ENCODE assay signal across 10 mouse cellular contexts in genomic region chr7:139806175-139806601, GRCm38 (mm10). TPM values are rescaled to one million over a fixed set of nuclear protein-coding genes. Genes with fewer than 3 reads are reported as not detected.
DNase-seq lines count a peak whose midpoint lies in the region; ATAC-seq and TF ChIP-seq lines count a peak whose summit lies in the region.
"Had no signal": no experiment of that assay in that cellular context is flagged by ENCODE, and none has a peak within 500 bp of the region (broad histone marks: within the 10 kb centered on the region; RNA-seq: fewer than 3 reads in every experiment).

No protein-coding gene starts in this region.

- H3K27me3 ChIP-seq in midbrain, embryonic 14.5 days (ENCODE audit: control insufficient read depth, insufficient read depth, low read length): no peaks in the 10 kb centered on the region
- no peaks in the 10 kb centered on the region for H3K27me3 ChIP-seq in midbrain, embryonic 11.5 days (ENCODE audit: control insufficient read depth, insufficient read depth, low read length)
- no peaks in the 10 kb centered on the region for H3K27me3 ChIP-seq in hindbrain, postnatal 0 days (ENCODE audit: insufficient read depth, low read length)
- H3K27me3 ChIP-seq in stomach, postnatal 0 days (ENCODE audit: control insufficient read depth, insufficient read depth, low read length): no peaks in the 10 kb centered on the region

- ATAC-seq in midbrain, embryonic 14.5 days (ENCODE audit: low FRiP score, low TSS enrichment): no peak
- no peak for ATAC-seq in midbrain, embryonic 11.5 days (ENCODE audit: low FRiP score)
- peak; percentile 59; the same call in 1 of the 2 replicates for ATAC-seq in hindbrain, postnatal 0 days
- ATAC-seq in stomach, postnatal 0 days (ENCODE audit: low FRiP score, low TSS enrichment): no peak

- H3K4me3 ChIP-seq in midbrain, embryonic 14.5 days (replicated peaks; ENCODE audit: low read depth, low read length): no peak overlapping the region
- no peak overlapping the region for H3K4me3 ChIP-seq in midbrain, embryonic 11.5 days (ENCODE audit: low read depth, low read length)
- H3K4me3 ChIP-seq in hindbrain, postnatal 0 days (ENCODE audit: low read length): no peak overlapping the region
- no peak overlapping the region for H3K4me3 ChIP-seq in stomach, postnatal 0 days (ENCODE audit: low read depth, low read length)

- DNase-seq in cerebellum, postnatal 10 days: peak; percentile 43 to 66
- DNase-seq in cerebellum, postnatal 36 days: no peak
- DNase-seq in midbrain, embryonic 14.5 days: peak; percentile 46
- DNase-seq in midbrain, embryonic 11.5 days (ENCODE audit: low spot score, missing footprints): no peak
- DNase-seq in hindbrain, postnatal 0 days (ENCODE audit: low spot score): peak; percentile 44
- DNase-seq in right cerebral cortex, postnatal 25 days: peak; percentile 31
- no peak for DNase-seq in stomach, postnatal 0 days (ENCODE audit: low spot score)
- no peak for DNase-seq in testis, postnatal 10 days (ENCODE audit: low spot score)
- DNase-seq: kidney, postnatal 4 days had no signal

- WGBS in midbrain, embryonic 14.5 days: 17% methylated on average over 8 of the region's 8 CpGs
- WGBS in midbrain, embryonic 11.5 days: 56% methylated on average over 8 of the region's 8 CpGs
- WGBS in hindbrain, postnatal 0 days: 13% methylated on average over 8 of the region's 8 CpGs
- 56% methylated on average over 8 of the region's 8 CpGs for WGBS in stomach, postnatal 0 days

- H3K4me2 ChIP-seq in midbrain, embryonic 14.5 days (ENCODE audit: low read length): no peak overlapping the region
- H3K4me2 ChIP-seq in midbrain, embryonic 11.5 days: no peak overlapping the region
- H3K4me2 ChIP-seq in hindbrain, postnatal 0 days (ENCODE audit: low read depth, low read length): no peak overlapping the region
- no peak overlapping the region for H3K4me2 ChIP-seq in stomach, postnatal 0 days (replicated peaks; ENCODE audit: low read depth)

- no peaks in the 10 kb centered on the region for H3K9me3 ChIP-seq in midbrain, embryonic 14.5 days (ENCODE audit: control insufficient read depth, low read length)
- H3K9me3 ChIP-seq in midbrain, embryonic 11.5 days (ENCODE audit: control insufficient read depth, low read length): no peaks in the 10 kb centered on the region
- no peaks in the 10 kb centered on the region for H3K9me3 ChIP-seq in hindbrain, postnatal 0 days (ENCODE audit: low read length)
- H3K9me3 ChIP-seq in stomach, postnatal 0 days (ENCODE audit: control insufficient read depth, low read length): no peaks in the 10 kb centered on the region

- no peak overlapping the region for H3K27ac ChIP-seq in midbrain, embryonic 14.5 days (replicated peaks; ENCODE audit: low read depth, low read length)
- H3K27ac ChIP-seq in midbrain, embryonic 11.5 days (ENCODE audit: low read depth, low read length): no peak overlapping the region
- H3K27ac ChIP-seq in hindbrain, postnatal 0 days: no peak overlapping the region
- H3K27ac ChIP-seq in stomach, postnatal 0 days (replicated peaks): no peak overlapping the region

- H3K4me1 ChIP-seq in midbrain, embryonic 14.5 days (ENCODE audit: control insufficient read depth, insufficient read depth, low read length): peaks cover 6% of the 10 kb centered on the region; the same call in 1 of the 2 replicates
- peaks cover 3% of the 10 kb centered on the region for H3K4me1 ChIP-seq in midbrain, embryonic 11.5 days (ENCODE audit: control insufficient read depth, insufficient read depth, low read length)
- H3K4me1 ChIP-seq in hindbrain, postnatal 0 days (ENCODE audit: insufficient read depth, low read length): peaks cover 8% of the 10 kb centered on the region
- H3K4me1 ChIP-seq in stomach, postnatal 0 days (replicated peaks; ENCODE audit: control insufficient read depth, insufficient read depth): no peaks in the 10 kb centered on the region

- TF ChIP-seq EP300 in stomach, postnatal 0 days (optimal IDR thresholded peaks at IDR 0.05): no peak

- H3K9ac ChIP-seq in midbrain, embryonic 14.5 days (replicated peaks; ENCODE audit: low read length): no peak overlapping the region
- no peak overlapping the region for H3K9ac ChIP-seq in midbrain, embryonic 11.5 days (ENCODE audit: low read length)
- H3K9ac ChIP-seq in hindbrain, postnatal 0 days (replicated peaks; ENCODE audit: low read length): no peak overlapping the region
- H3K9ac ChIP-seq in stomach, postnatal 0 days (ENCODE audit: low read length): no peak overlapping the region

- TF ChIP-seq CTCF in hindbrain, postnatal 0 days (IDR thresholded peaks at IDR 0.05; ENCODE audit: low read depth): no peak
- TF ChIP-seq CTCF in stomach, postnatal 0 days (IDR thresholded peaks at IDR 0.05; ENCODE audit: low read depth): no peak

- H3K36me3 ChIP-seq in midbrain, embryonic 14.5 days (ENCODE audit: control insufficient read depth, insufficient read depth, low read length): no peaks in the 10 kb centered on the region
- H3K36me3 ChIP-seq in midbrain, embryonic 11.5 days (ENCODE audit: control insufficient read depth, insufficient read depth, low read length): no peaks in the 10 kb centered on the region
- no peaks in the 10 kb centered on the region for H3K36me3 ChIP-seq in hindbrain, postnatal 0 days (ENCODE audit: insufficient read depth, low read length)
- no peaks in the 10 kb centered on the region for H3K36me3 ChIP-seq in stomach, postnatal 0 days (ENCODE audit: control insufficient read depth, insufficient read depth, low read length)

RNA-seq across cellular contexts. Expression of gene Adgra1, which starts 27.8 kb away (rescaled TPM):
- polyA plus RNA-seq in midbrain, embryonic 14.5 days (2014; fragmentation: Nextera tagmentation; extraction: Ambion mirVana): 16.5 and 24.2 TPM in 2 replicates
- polyA plus RNA-seq in midbrain, embryonic 11.5 days (2014; fragmentation: Nextera tagmentation; extraction: Ambion mirVana): 11.3 and 15.5 TPM in 2 replicates
- total RNA-seq in hindbrain, postnatal 0 days (2014; rRNA removed): 28.5 and 34.4 TPM in 2 replicates
- 48.9 and 53.3 TPM in 2 replicates for polyA plus RNA-seq in hindbrain, postnatal 0 days (2015; fragmentation: Nextera tagmentation; extraction: Ambion mirVana)
- polyA plus RNA-seq in stomach, postnatal 0 days (2015; fragmentation: Nextera tagmentation; extraction: Ambion mirVana): 0.55 and 1.1 TPM in 2 replicates
- total RNA-seq: liver, adult 2 months had no signal
- polyA plus RNA-seq: liver, adult 2 months had no signal

Comparison
In these comparisons a context has a peak if more than half of its experiments do, and no peak if none do; other contexts are left out.
1. DNase-seq: peak in cerebellum, postnatal 10 days (2 of 2), midbrain, embryonic 14.5 days (single experiment), hindbrain, postnatal 0 days (single experiment) and right cerebral cortex, postnatal 25 days (single experiment); none in cerebellum, postnatal 36 days (0 of 2), midbrain, embryonic 11.5 days (single experiment), stomach, postnatal 0 days (single experiment) and testis, postnatal 10 days (single experiment).